Mouse (Mus musculus): ENCODE results near the gene Fgfr2.

DNA sequence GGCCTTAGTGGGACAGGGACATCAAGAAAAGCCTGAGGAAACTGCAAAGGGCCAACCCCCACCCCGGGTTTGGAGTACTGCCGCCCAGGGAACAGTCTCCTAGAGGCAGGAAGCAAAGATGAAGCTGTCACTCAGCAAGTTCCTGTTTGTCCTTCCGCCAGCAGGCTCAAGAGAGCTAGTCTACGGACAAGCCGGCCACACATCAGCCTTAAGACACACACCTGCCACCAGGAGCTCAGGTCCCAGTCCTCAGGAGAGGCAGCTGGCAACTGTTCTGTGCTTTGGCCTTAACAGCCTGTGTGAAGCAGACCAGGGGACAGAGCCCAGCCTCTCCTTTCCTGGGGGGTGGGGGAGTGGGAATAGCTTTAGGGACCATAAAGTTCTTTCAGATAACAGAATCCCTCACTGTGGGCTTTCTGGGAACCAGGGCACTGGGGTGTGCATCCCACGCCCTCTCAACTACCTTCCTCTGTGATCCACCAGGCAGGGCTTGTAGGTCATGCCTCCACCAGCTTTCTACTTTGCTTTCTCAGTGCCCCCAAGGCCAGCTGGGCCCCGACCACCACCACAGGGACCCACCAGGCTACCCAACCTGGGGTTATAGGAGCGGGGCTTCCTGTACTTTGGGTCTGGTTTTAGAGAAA lies 409.5 kb downstream of the Fgfr2 start:
- TF ChIP-seq CTCF (IDR thresholded peaks at IDR 0.05; ENCODE audit: borderline replicate concordance, extremely low read depth, insufficient read depth, insufficient read length), result no peak
- TF ChIP-seq POLR2A (IDR thresholded peaks at IDR 0.05; ENCODE audit: borderline replicate concordance, extremely low read depth, insufficient read depth, insufficient read length, poor library complexity, severe bottlenecking), result no peak

Measured in brain, embryonic 14.5 days (tissue).